Mouse (Mus musculus) retina, adult 2 months (tissue): ENCODE results near the gene Olfr1505.

ENCODE experiments used
- DNase-seq: peaks from one replicate; pipeline ENCODE4 v3.0.0-alpha.2; 2012; ENCODE audit warnings: low read depth, low spot score

The Olfr1505 gene

DNA sequence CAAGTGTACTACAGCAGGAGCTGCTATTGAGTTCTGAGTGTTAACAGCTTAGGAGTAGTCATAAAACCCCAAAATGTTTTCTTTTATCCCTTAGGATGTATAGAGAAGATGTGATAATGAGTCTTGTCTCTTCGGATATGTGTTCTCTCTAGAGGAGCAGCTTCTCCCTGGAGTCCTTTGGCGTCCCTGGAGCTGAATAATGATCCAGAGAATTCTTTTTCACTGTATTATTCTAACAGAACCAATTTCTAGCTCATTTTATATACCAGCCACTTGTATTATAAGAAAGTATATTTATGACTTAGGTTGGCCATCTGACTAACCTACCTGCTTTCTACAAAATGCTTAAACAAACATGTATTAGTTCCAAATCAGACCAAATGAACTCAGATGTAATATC lies at the start of gene Olfr1505:
TSS of gene Olfr1505 (plus strand) at position 301 of the 400 bp plus-strand sequence.
- no peak for DNase-seq

DNA sequence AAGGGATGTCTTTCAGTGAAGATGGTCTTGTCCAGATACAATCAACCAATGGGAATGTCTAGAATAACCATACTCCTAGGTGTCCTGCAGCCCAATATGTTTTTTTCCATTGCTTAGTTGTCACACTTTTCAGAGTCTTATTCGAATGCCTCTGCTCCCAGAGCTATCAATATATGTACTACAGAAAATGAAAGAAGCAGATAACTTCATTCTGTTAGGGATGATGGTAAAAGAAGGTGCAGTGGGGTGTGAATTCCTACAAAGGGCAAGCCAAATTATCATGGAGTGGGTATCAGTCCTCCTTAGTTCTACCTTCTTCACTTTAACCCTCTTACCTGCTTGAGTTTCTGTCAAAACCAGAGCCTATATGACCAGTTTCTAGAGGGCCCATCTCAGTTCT lies 15.5 kb upstream of the Olfr1505 start, which contains the start of gene Olfr1504:
TSS of gene Olfr1504 (minus strand) at position 101 of the 400 bp plus-strand sequence.
- DNase-seq = no peak
